Mouse (Mus musculus) embryonic stem cell, embryonic (primary cell): ENCODE data around the gene Nsmce3.

Source experiments
- CTCF ChIA-PET, 4 experiments: fragments of 300-600 bp in 2 of 4; fragments of 350-600 bp in 2 of 4; sonication (Branson Sonifier 250); formaldehyde crosslinking; loops; one replicate each; lab custom pipeline; 2022; ENCODE audit warnings: inconsistent platforms in 2 of 4; lab: Charles Lee
- POLR2A ChIA-PET, 4 experiments: fragments of 300-600 bp in 2 of 4; fragments of 350-600 bp in 2 of 4; sonication (Branson Sonifier 250); formaldehyde crosslinking; loops; one replicate each; lab custom pipeline; 2022; ENCODE audit warnings: antibody characterized with exemption in 4 of 4, inconsistent platforms in 1 of 4; lab: Charles Lee

The Nsmce3 gene

DNA sequence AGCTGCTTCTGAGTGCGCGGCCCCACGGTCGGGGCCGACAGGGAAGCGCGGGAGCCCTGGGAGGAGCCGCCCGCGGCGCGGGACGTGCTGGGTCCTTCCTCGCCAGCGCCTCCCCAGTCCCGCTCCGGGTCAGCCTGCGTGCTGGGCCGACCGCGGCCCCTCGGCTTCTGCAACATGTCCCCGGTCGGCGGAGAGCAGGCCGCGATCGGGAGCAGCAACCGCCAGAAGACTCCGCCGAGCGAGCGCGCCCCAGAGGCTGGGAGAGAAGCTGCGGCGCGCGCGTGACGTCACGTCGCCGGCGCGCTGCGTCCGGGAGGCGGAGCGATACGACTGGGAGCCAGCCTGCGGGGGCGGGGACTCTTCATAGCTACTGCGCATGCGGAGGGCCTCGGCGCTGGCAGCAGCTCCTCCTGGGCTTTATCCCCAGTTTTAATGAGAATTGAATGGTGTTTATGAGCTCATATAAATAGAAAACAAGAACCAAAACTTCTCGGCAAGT is at the start of gene Nsmce3:
Nsmce3 (minus strand) TSS at position 255 of the 499 bp plus-strand sequence.
- POLR2A ChIA-PET: interaction anchor here (0.5 to 3.4 kb wide), 81 partner anchors 9 to 986 kb away, joined by 3 to 47 read pairs (median 4); partner anchors contain the start of genes Fan1 (in 1 of the 4), Mcee (in 1 of the 4), Mphosph10 (in 1 of the 4) and Tarsl2 (in 1 of the 4)
- CTCF ChIA-PET: interaction anchor here (0.6 to 1.5 kb wide), 9 partner anchors 32 to 832 kb away, joined by 3 to 11 read pairs (median 6); no protein-coding TSS in a partner anchor

DNA sequence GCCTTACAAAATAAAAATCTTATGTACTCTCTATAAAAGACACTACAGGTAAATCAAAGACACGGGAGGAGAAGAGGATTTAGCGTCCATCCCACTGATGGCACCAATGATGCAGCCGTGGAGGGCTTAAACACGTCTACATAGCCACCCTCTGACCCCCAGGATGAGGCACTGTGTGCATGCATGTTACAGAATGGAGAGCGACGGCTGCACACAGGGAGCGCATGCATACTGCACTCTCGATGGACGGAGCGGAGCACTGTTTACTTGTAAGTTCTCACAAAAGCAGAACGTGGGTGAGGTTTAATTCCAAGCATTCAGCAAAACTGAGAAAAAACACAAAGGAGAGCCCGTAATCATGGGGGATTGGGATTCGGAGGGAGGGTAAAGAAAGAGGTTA is 48.4 kb upstream of the Nsmce3 start:
- ChIA-PET CTCF (no interaction called here), POLR2A (no interaction called here)

- CTCF ChIA-PET: no interaction called here
- POLR2A ChIA-PET: no interaction called here
Observed at GRCm38 (mm10) chr7:64920735-64921134, 47.9 kb upstream of the Nsmce3 start.

GRCm38 (mm10) chr7:64916654-64917053 is 43.9 kb upstream of the Nsmce3 start:
- CTCF ChIA-PET: no interaction called here

GRCm38 (mm10) chr7:64915121-64915520 is 42.3 kb upstream of the Nsmce3 start:
- POLR2A ChIA-PET: no interaction called here
- CTCF ChIA-PET: no interaction called here

More at GRCm38 (mm10) chr7:64916654-64917053, 43.9 kb upstream of the Nsmce3 start:
- POLR2A ChIA-PET: interaction anchor here in 1 of 4 experiments (0.6 kb wide), 1 partner anchor 616 kb away, joined by 3 read pairs; no protein-coding TSS in a partner anchor

DNA sequence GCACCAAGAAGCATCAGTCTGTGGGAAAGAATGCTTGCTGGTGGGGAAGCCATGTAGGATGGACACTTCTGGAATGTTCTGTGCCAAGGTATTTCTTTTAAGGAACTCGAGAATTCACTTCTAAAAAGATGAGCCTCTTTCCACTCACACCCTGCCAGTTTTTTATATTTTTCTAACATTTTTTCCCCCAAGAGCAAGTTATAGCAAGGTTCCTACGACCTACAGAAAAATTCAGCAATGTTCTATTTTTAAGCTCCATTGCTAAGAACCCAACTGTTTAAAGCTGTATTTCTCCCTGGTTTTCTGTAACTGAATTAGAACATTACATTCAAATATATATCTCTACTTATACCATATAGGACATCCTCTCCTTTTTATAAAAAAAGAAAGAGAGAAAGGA is 39.1 kb upstream of the Nsmce3 start:
- CTCF ChIA-PET: no interaction called here
- POLR2A ChIA-PET: no interaction called here

GRCm38 (mm10) chr7:64910208-64910607 is 37.4 kb upstream of the Nsmce3 start:
- CTCF ChIA-PET: no interaction called here
- POLR2A ChIA-PET: interaction anchor here in 1 of 4 experiments (0.5 kb wide), 1 partner anchor 80 kb away, joined by 3 read pairs; no protein-coding TSS in a partner anchor

GRCm38 (mm10) chr7:64906955-64907354 is 34.2 kb upstream of the Nsmce3 start:
- POLR2A ChIA-PET: no interaction called here
- CTCF ChIA-PET: no interaction called here

GRCm38 (mm10) chr7:64905506-64905905 is 32.7 kb upstream of the Nsmce3 start:
- ChIA-PET CTCF (interaction anchor here in 1 of 4 experiments (0.5 kb wide), 1 partner anchor 1680 kb away, joined by 5 read pairs; no protein-coding TSS in a partner anchor), POLR2A (interaction anchor here in 3 of 4 experiments (0.7 to 2.3 kb wide), 5 partner anchors 10 to 65 kb away, joined by 3 to 6 read pairs (median 3); partner anchors contain the start of gene Nsmce3 (in 3 of the 3))

GRCm38 (mm10) chr7:64900249-64900648 is 27.5 kb upstream of the Nsmce3 start:
- CTCF ChIA-PET: no interaction called here
- POLR2A ChIA-PET: interaction anchor here in 1 of 4 experiments (0.6 kb wide), 1 partner anchor 904 kb away, joined by 14 read pairs; no protein-coding TSS in a partner anchor

GRCm38 (mm10) chr7:64896587-64896986 is 23.8 kb upstream of the Nsmce3 start:
- CTCF ChIA-PET: no interaction called here
- POLR2A ChIA-PET: interaction anchor here in 2 of 4 experiments (1.2 to 1.8 kb wide), 2 partner anchors 24 to 54 kb away, joined by 3 to 5 read pairs; partner anchors contain the start of gene Nsmce3 (in 1 of the 2)

DNA sequence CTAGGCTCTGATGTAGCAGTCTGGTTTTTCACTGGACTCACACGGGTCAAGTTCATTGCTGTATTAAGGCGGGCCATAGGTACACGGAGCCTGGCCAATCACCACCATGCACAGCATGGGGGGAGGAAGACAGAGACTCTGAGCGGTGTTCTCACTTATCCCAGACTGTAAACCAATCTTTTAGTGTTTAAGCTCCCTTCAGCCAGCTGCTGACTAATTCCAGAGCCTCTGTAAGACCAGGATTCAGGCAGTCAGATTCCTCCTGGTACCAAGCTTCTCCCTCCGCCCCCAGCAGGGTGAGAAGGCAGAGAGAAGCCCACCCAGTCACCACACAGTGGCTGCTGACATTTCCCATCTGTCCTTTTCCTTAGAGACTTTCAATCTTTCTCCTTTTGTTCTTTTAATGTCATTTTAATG is 22.9 kb upstream of the Nsmce3 start:
- POLR2A ChIA-PET: interaction anchor here in 3 of 4 experiments (0.8 to 1.8 kb wide), 5 partner anchors 10 to 968 kb away, joined by 3 to 5 read pairs (median 4); partner anchors contain the start of gene Nsmce3 (in 2 of the 3)
- CTCF ChIA-PET: interaction anchor here in 1 of 4 experiments (1.1 kb wide), 1 partner anchor 154 kb away, joined by 3 read pairs; no protein-coding TSS in a partner anchor

DNA sequence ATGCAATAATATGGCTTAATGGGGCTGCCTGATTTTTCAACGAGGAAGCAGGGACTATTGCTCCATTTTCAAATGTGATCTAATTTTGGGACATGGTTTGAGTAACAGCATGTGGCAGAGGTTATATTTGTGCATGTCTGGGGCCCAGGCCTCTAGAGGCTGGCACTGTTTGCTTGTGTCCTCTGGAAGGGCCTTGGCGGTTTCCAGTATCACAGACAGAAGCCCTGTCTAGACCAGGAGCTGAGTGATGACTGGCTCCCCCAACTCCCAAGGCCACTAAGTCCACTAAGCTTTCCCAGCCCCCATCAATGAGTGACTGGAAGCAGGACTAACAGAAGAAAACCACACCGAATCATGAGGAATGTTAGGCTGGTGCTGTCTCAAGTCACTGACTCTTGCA is 18.3 kb upstream of the Nsmce3 start:
- ChIA-PET CTCF (no interaction called here), POLR2A (interaction anchor here in 1 of 4 experiments (1.2 kb wide), 1 partner anchor 18 kb away, joined by 4 read pairs; the partner anchor contains the start of gene Nsmce3)

DNA sequence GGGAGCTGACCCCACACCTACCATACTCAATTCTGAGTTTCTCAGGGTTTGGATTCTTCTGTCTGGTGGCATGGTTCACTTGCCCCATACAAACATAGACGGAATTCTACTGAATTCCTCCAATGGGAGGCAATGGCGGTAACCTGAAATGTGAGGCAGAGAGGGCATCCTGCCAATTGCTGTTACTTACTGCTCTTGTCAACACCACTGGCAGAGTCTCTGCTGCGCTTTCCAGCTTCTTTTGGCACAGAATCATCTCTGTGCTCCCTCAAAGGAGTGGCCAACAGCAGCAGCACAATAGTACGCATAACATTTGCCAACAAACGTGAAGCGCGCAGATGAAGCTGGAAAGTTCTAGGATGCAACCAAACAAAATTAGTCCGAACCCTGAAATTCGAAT is 17.1 kb upstream of the Nsmce3 start:
- ChIA-PET CTCF (no interaction called here), POLR2A (no interaction called here)

GRCm38 (mm10) chr7:64884187-64884862 is 11.5 kb upstream of the Nsmce3 start:
- CTCF ChIA-PET: interaction anchor here in 3 of 4 experiments (0.5 to 1.2 kb wide), 6 partner anchors 18 to 1150 kb away, joined by 3 to 13 read pairs (median 7); no protein-coding TSS in a partner anchor
- POLR2A ChIA-PET: interaction anchor here in 3 of 4 experiments (0.7 to 6.2 kb wide), 5 partner anchors 10 to 1863 kb away, joined by 3 to 42 read pairs (median 9); partner anchors contain the start of gene Nsmce3 (in 3 of the 3)

- POLR2A ChIA-PET: interaction anchor here in 3 of 4 experiments (0.6 to 6.2 kb wide), 4 partner anchors 9 to 1314 kb away, joined by 3 to 42 read pairs (median 16); partner anchors contain the start of gene Nsmce3 (in 3 of the 3)
- CTCF ChIA-PET: no interaction called here
Observed at GRCm38 (mm10) chr7:64882243-64882642, 9.4 kb upstream of the Nsmce3 start.

DNA sequence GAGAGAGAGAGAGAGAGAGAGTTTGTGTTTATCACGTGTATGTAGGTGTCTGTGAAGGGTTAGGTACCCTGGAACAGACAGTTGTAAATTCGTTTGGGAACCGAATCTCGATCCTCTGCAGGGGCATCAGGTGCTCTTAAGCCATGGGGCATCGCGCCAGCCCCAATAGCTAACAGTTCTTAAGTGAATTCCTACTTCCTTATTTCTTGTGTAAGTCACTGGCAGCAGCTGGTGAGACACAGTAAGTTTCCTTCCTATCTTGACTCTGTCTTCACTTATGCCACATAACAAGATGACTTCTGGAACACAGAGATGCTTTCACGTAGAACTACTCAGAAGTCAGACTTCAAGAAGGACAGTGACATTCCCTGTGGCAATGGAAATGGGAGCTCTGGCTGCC is 8.6 kb upstream of the Nsmce3 start:
- ChIA-PET CTCF (no interaction called here), POLR2A (interaction anchor here in 3 of 4 experiments (0.9 to 6.2 kb wide), 3 partner anchors 8 to 9 kb away, joined by 3 to 42 read pairs (median 25); partner anchors contain the start of gene Nsmce3 (in 3 of the 3))

GRCm38 (mm10) chr7:64880415-64880814 is 7.6 kb upstream of the Nsmce3 start:
- ChIA-PET POLR2A (interaction anchor here in 2 of 4 experiments (4.1 to 6.2 kb wide), 2 partner anchors 8 kb away, joined by 25 to 42 read pairs; partner anchors contain the start of gene Nsmce3 (in 2 of the 2)), CTCF (no interaction called here)

DNA sequence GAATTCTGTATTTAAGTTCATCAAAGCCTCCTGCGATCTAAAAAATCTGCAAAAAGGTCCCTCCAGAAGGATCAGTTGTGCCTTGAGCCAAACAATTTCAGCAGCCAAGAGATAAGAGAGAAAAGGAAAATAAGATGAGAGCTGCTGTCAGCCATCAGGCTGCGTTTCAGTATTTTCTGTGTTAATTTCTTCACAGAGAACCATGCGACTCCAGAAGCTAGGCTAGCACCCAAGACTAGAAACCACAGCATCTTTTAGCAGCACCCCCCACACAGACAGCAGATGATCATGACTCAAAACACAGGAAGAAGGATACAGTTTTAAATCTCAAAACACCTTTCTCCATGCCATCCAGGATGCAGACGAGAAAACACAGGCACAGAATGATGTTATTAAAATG is 2.1 kb upstream of the Nsmce3 start:
- ChIA-PET POLR2A (no interaction called here), CTCF (no interaction called here)
